Mouse (Mus musculus): ENCODE data around the gene Mnat1. TPM values are rescaled to one million over a fixed set of nuclear protein-coding genes. Genes with fewer than 3 reads are reported as not detected.
"Not testable (repeated sequence)": the region's sequence is repeated elsewhere in the genome, so short reads cannot be mapped to it uniquely, and the experiment has no call there.

Gene Mnat1
- 20.3 and 23.2 TPM in 2 replicates for polyA plus RNA-seq (2015; fragmentation: Nextera tagmentation; extraction: Ambion mirVana)

- Histone ChIP-seq H3K36me3 (ENCODE audit: control insufficient read depth, insufficient read depth) (no peaks in the 10 kb centered on the region), H3K4me1 (ENCODE audit: control insufficient read depth, insufficient read depth, low read length) (peaks cover 10% of the 10 kb centered on the region), H3K27ac (ENCODE audit: low read length) (peak within 1 kb of the TSS; percentile 77), H3K4me3 (ENCODE audit: low read length) (peak within 1 kb of the TSS; percentile 96), H3K9ac (ENCODE audit: low read length) (peak within 1 kb of the TSS; percentile 92), H3K4me2 (ENCODE audit: low read depth, low read length) (peak within 1 kb of the TSS; percentile 84), H3K9me3 (replicated peaks; ENCODE audit: control insufficient read depth, low read length) (no peaks in the 10 kb centered on the region), H3K27me3 (ENCODE audit: control insufficient read depth, insufficient read depth, low read length) (no peaks in the 10 kb centered on the region)
- peak; percentile 45 for ATAC-seq (replicated peaks; ENCODE audit: extremely low read depth, insufficient read depth, low FRiP score)
- 2% methylated on average over 23 of the region's 23 CpGs for WGBS
Observed at GRCm38 (mm10) chr12:73123093-73124041, at the start of gene Mnat1. Gene Mnat1 (plus strand): TSS chr12:73123717.

DNA sequence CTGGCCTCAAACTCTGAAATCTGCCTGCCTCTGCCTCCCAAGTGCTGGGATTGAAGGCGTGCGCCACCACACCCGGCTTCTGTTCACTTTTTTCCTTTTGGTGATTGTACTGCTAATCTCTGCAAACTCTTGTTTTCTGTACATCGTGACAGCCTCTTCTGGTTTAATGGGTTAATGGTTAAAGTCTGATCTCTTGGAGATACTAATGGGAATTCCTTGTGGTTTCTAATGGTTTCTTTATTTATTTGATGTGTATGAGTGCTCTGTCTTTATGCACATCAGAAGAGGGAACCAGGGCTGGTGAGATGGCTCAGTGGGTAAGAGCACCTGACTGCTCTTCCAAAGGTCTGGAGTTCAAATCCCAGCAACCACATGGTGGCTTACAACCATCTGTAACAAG, 41.7 kb upstream of the Mnat1 start:
- H3K9me3 ChIP-seq (replicated peaks; ENCODE audit: control insufficient read depth, low read length); H3K9ac ChIP-seq (ENCODE audit: low read length); H3K4me2 ChIP-seq (ENCODE audit: low read depth, low read length); H3K4me3 ChIP-seq (ENCODE audit: low read length); H3K36me3 ChIP-seq (ENCODE audit: control insufficient read depth, insufficient read depth); H3K4me1 ChIP-seq (ENCODE audit: control insufficient read depth, insufficient read depth, low read length); H3K27ac ChIP-seq (ENCODE audit: low read length); H3K27me3 ChIP-seq (ENCODE audit: control insufficient read depth, insufficient read depth, low read length); ATAC-seq (replicated peaks; ENCODE audit: extremely low read depth, insufficient read depth, low FRiP score): not testable (repeated sequence)
- 89% methylated on average over 4 of the region's 4 CpGs for WGBS

GRCm38 (mm10) chr12:73083773-73084172, 39.7 kb upstream of the Mnat1 start:
- Histone ChIP-seq H3K9me3 (replicated peaks; ENCODE audit: control insufficient read depth, low read length) (no peaks in the 10 kb centered on the region), H3K4me1 (ENCODE audit: control insufficient read depth, insufficient read depth, low read length) (no peaks in the 10 kb centered on the region), H3K4me2 (ENCODE audit: low read depth, low read length) (no peak overlapping the region), H3K27ac (ENCODE audit: low read length) (no peak overlapping the region), H3K36me3 (ENCODE audit: control insufficient read depth, insufficient read depth) (no peaks in the 10 kb centered on the region), H3K27me3 (ENCODE audit: control insufficient read depth, insufficient read depth, low read length) (no peaks in the 10 kb centered on the region), H3K4me3 (ENCODE audit: low read length) (no peak overlapping the region), H3K9ac (ENCODE audit: low read length) (no peak overlapping the region)
- WGBS: 66% methylated on average over 4 of the region's 4 CpGs
- ATAC-seq (replicated peaks; ENCODE audit: extremely low read depth, insufficient read depth, low FRiP score): no peak

DNA sequence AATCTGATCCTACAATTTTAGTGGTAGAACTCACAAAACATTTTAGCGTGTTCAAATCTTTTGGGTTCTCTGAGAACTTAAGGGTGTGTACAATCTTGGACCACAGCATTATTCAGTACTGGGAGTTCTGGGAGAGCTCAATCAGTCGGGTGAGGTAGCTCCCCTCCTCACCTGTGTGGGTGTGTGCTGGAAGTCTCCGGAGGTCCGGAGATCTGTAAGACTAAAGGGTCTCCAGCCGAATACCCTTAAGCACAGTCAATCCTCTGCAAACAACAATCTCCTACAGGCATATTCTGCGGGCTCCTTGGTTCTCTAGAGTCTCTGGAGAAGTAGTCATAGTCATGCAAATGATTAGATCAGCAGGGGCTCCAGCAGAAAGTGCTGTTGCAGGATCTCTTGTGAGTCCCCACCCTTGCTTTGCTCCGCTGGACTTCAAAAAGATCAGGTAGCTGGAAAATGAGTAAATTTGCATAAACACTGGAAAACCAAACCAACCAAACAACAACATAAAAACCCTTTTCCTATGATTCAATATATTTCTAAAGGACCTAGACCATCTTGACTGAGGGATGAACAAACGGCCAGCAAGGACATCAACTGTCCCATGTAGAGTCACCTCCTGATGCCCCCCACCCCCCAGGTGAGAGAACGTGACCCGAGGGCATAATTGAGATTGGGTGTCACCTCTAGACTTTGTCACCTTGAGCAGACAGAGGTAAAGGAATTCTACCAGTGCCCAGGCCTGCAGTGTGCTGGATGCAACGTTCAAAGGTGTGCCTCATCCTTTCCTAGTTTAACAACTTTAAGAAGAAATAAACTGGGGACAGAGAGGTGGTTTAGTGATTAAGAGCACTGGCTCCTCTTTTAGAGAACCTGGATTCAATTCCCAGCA, 37.5 kb upstream of the Mnat1 start:
- no peak overlapping the region for H3K9ac ChIP-seq (ENCODE audit: low read length)
- H3K36me3 ChIP-seq (ENCODE audit: control insufficient read depth, insufficient read depth): no peaks in the 10 kb centered on the region
- H3K27ac ChIP-seq (ENCODE audit: low read length): no peak overlapping the region
- no peaks in the 10 kb centered on the region for H3K9me3 ChIP-seq (replicated peaks; ENCODE audit: control insufficient read depth, low read length)
- 38% methylated on average over 11 of the region's 11 CpGs for WGBS
- no peak overlapping the region for H3K4me3 ChIP-seq (ENCODE audit: low read length)
- H3K27me3 ChIP-seq (ENCODE audit: control insufficient read depth, insufficient read depth, low read length): no peaks in the 10 kb centered on the region
- no peak overlapping the region for H3K4me2 ChIP-seq (ENCODE audit: low read depth, low read length)
- H3K4me1 ChIP-seq (ENCODE audit: control insufficient read depth, insufficient read depth, low read length): no peaks in the 10 kb centered on the region
- ATAC-seq (replicated peaks; ENCODE audit: extremely low read depth, insufficient read depth, low FRiP score): no peak

GRCm38 (mm10) chr12:73087086-73087485, 36.4 kb upstream of the Mnat1 start:
- Histone ChIP-seq H3K9ac (ENCODE audit: low read length) (no peak overlapping the region), H3K9me3 (replicated peaks; ENCODE audit: control insufficient read depth, low read length) (no peaks in the 10 kb centered on the region), H3K4me1 (ENCODE audit: control insufficient read depth, insufficient read depth, low read length) (no peaks in the 10 kb centered on the region), H3K4me2 (ENCODE audit: low read depth, low read length) (no peak overlapping the region), H3K36me3 (ENCODE audit: control insufficient read depth, insufficient read depth) (no peaks in the 10 kb centered on the region), H3K27me3 (ENCODE audit: control insufficient read depth, insufficient read depth, low read length) (no peaks in the 10 kb centered on the region), H3K27ac (ENCODE audit: low read length) (no peak overlapping the region), H3K4me3 (ENCODE audit: low read length) (no peak overlapping the region)
- 88% methylated on average over 7 of the region's 7 CpGs for WGBS
- ATAC-seq (replicated peaks; ENCODE audit: extremely low read depth, insufficient read depth, low FRiP score): no peak

DNA sequence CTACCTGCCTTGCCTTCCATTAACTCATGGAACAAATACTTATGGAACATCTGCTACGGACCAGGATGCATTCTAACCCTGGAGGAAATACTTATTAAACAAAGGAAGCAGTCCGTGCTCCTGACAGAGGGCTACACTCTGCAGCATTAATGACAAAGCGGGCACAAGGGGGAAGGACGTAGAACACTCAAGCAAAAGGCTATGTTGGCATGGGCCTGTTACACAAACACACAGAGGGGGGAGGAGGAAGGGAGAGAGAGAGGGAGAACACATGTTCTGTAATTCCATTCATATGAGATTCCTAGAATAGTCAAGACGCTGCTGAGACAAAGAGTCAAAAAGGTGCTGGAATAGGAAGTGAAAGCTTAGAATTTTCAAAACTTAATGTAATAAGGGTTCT, 35.0 kb upstream of the Mnat1 start:
- no peak overlapping the region for H3K4me3 ChIP-seq (ENCODE audit: low read length)
- H3K9me3 ChIP-seq (replicated peaks; ENCODE audit: control insufficient read depth, low read length): no peaks in the 10 kb centered on the region
- H3K27me3 ChIP-seq (ENCODE audit: control insufficient read depth, insufficient read depth, low read length): no peaks in the 10 kb centered on the region
- no peak overlapping the region for H3K9ac ChIP-seq (ENCODE audit: low read length)
- 60% methylated on average over 5 of the region's 5 CpGs for WGBS
- no peak for ATAC-seq (replicated peaks; ENCODE audit: extremely low read depth, insufficient read depth, low FRiP score)
- H3K27ac ChIP-seq (ENCODE audit: low read length): no peak overlapping the region
- H3K4me1 ChIP-seq (ENCODE audit: control insufficient read depth, insufficient read depth, low read length): no peaks in the 10 kb centered on the region; the same call in 1 of the 2 replicates
- no peak overlapping the region for H3K4me2 ChIP-seq (ENCODE audit: low read depth, low read length)
- H3K36me3 ChIP-seq (ENCODE audit: control insufficient read depth, insufficient read depth): no peaks in the 10 kb centered on the region

DNA sequence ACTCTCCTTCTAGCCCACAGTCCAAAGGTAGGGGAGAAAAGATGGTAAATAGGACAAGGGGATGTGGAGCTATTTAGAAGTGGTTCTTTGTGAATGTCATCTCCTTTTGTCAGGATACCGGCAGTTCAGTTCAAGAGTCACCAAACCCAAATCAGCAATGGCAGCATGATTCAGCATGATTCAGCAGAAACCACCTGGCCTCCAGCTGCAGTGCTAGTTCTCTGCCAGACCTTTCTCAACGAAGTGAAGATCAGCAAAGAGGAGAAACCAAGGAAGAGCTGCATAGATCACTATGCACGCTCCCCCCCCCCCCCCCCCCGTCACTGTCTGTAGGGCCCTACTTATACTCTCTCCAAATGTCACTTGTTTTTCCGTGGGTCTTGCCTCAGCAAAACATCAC, 34.6 kb upstream of the Mnat1 start:
- H3K36me3 ChIP-seq (ENCODE audit: control insufficient read depth, insufficient read depth): no peaks in the 10 kb centered on the region
- no peak overlapping the region for H3K27ac ChIP-seq (ENCODE audit: low read length)
- H3K9me3 ChIP-seq (replicated peaks; ENCODE audit: control insufficient read depth, low read length): no peaks in the 10 kb centered on the region
- no peak overlapping the region for H3K9ac ChIP-seq (ENCODE audit: low read length)
- no peak overlapping the region for H3K4me2 ChIP-seq (ENCODE audit: low read depth, low read length)
- no peaks in the 10 kb centered on the region for H3K27me3 ChIP-seq (ENCODE audit: control insufficient read depth, insufficient read depth, low read length)
- WGBS: 63% methylated on average over 5 of the region's 5 CpGs
- no peaks in the 10 kb centered on the region; the same call in 1 of the 2 replicates for H3K4me1 ChIP-seq (ENCODE audit: control insufficient read depth, insufficient read depth, low read length)
- H3K4me3 ChIP-seq (ENCODE audit: low read length): no peak overlapping the region
- ATAC-seq (replicated peaks; ENCODE audit: extremely low read depth, insufficient read depth, low FRiP score): no peak

DNA sequence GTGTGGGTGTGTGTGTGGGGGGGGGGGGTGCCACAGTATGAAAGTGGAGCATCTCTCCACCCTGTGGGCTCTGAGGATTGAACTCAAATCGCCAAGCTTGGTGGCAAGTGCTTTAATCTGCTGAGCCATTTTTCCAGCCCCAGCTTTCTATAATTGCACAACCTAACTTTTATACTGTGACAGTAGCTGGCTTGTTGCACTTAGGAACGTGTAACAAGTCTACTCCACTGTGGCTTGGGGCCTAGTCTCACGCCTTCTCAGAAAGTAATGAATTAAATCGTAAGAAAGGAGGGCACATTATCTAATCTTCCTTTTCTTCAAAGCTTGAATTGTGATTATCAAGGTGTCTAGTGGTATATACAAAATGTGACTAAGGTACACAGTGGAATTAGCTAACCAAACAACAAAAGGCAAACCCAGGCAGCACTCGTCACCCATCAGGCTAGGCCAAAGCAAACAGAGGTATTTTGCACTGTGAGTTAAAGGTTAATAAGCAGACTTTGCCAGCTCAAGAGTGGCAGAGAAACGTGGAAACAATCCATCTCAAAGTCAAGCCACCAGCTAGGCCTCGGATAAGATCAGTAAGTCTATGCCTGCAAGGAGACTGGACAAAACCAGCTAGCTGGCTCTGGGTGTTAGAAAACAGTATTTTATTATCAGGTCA, 32.7 kb upstream of the Mnat1 start:
- H3K9ac ChIP-seq (ENCODE audit: low read length): no peak overlapping the region
- no peak for ATAC-seq (replicated peaks; ENCODE audit: extremely low read depth, insufficient read depth, low FRiP score)
- WGBS: 68% methylated on average over 7 of the region's 7 CpGs
- no peak overlapping the region for H3K4me2 ChIP-seq (ENCODE audit: low read depth, low read length)
- H3K36me3 ChIP-seq (ENCODE audit: control insufficient read depth, insufficient read depth): no peaks in the 10 kb centered on the region
- no peak overlapping the region for H3K4me3 ChIP-seq (ENCODE audit: low read length)
- no peaks in the 10 kb centered on the region; the same call in 1 of the 2 replicates for H3K4me1 ChIP-seq (ENCODE audit: control insufficient read depth, insufficient read depth, low read length)
- H3K9me3 ChIP-seq (replicated peaks; ENCODE audit: control insufficient read depth, low read length): no peaks in the 10 kb centered on the region
- H3K27ac ChIP-seq (ENCODE audit: low read length): no peak overlapping the region
- H3K27me3 ChIP-seq (ENCODE audit: control insufficient read depth, insufficient read depth, low read length): no peaks in the 10 kb centered on the region

Data from heart, embryonic 16.5 days (tissue).